Mouse (Mus musculus): Measurements from ENCODE around the gene Cd2bp2. TPM values are rescaled to one million over a fixed set of nuclear protein-coding genes. Genes with fewer than 3 reads are reported as not detected.

Gene Cd2bp2
- total RNA-seq, 2 experiments from 2014 or later: 70.5 to 75.5 TPM

- DNase-seq (ENCODE audit: low spot score in 2 of 2): no peak
Measured at GRCm38 (mm10) chr7:127142666-127143065, 53.2 kb downstream of the Cd2bp2 start.

- DNase-seq (ENCODE audit: low spot score in 2 of 2): no peak
Measured at GRCm38 (mm10) chr7:127142214-127142613, 53.6 kb downstream of the Cd2bp2 start.

Other genes starting within 250 kb of the Cd2bp2 start
- 10 to 100 TPM; 35.6 to 46.1 TPM for gene Asphd1, start 246.5 kb downstream of the Cd2bp2 start, total RNA-seq (2021)
- gene Sez6l2, start 245.5 kb downstream of the Cd2bp2 start, total RNA-seq (2021): 100 to 1,000 TPM; 273 to 305 TPM
- 100 to 1,000 TPM; 129 to 149 TPM for gene Cdipt, start 220.1 kb downstream of the Cd2bp2 start, total RNA-seq (2021)
- gene Cdiptos, start 220.0 kb downstream of the Cd2bp2 start, total RNA-seq (2021): under 1 TPM in 1 of 2 experiments, not detected in 1; 0.31 TPM
- gene Mvp, start 181.4 kb downstream of the Cd2bp2 start, total RNA-seq (2021): 1 to 10 TPM; 5.6 to 6.2 TPM
- gene Pagr1b, start 179.6 kb downstream of the Cd2bp2 start, total RNA-seq (2021): under 1 TPM in 1 of 2 experiments, not detected in 1; 0.62 TPM
- gene Pagr1a, start 178.7 kb downstream of the Cd2bp2 start, total RNA-seq (2021): 10 to 100 TPM; 24.9 to 34.2 TPM
- gene Gm42742, start 175.0 kb downstream of the Cd2bp2 start, total RNA-seq (2021): 10 to 100 TPM; 33.4 to 34.8 TPM
- 100 to 1,000 TPM; 146 to 184 TPM for gene Prrt2, start 174.8 kb downstream of the Cd2bp2 start, total RNA-seq (2021)
- gene Maz, start 169.0 kb downstream of the Cd2bp2 start, total RNA-seq (2021): 100 to 1,000 TPM; 283 to 292 TPM
- gene Kif22, start 153.6 kb downstream of the Cd2bp2 start, total RNA-seq (2021): 10 to 100 TPM; 12.6 to 16.5 TPM
- not detected for gene Zg16, start 108.7 kb downstream of the Cd2bp2 start, total RNA-seq (2021)
- 1 to 10 TPM; 1.3 to 1.4 TPM for gene AI467606, start 104.7 kb downstream of the Cd2bp2 start, total RNA-seq (2021)
- under 1 TPM; 0.20 to 0.57 TPM for gene Qprt, start 73.8 kb downstream of the Cd2bp2 start, total RNA-seq (2021)
- gene Spn, start 58.2 kb downstream of the Cd2bp2 start, total RNA-seq (2021): under 1 TPM; 0.33 to 0.55 TPM
- gene Tbc1d10b, start 12.4 kb upstream of the Cd2bp2 start, total RNA-seq (2021): 10 to 100 TPM; 84.6 to 95.4 TPM
- gene Mylpf, start 12.8 kb upstream of the Cd2bp2 start, total RNA-seq (2021): 1 to 10 TPM; 1.3 to 3.3 TPM
- gene Zfp553, start 37.0 kb upstream of the Cd2bp2 start, total RNA-seq (2021): 10 to 100 TPM; 19.3 to 19.6 TPM
- 1 to 10 TPM; 5.5 to 5.9 TPM for gene Sept1, start 37.1 kb upstream of the Cd2bp2 start, total RNA-seq (2021)
- 10 to 100 TPM; 56.7 to 67.0 TPM for gene Zfp771, start 48.2 kb upstream of the Cd2bp2 start, total RNA-seq (2021)
- 10 to 100 TPM; 36.0 to 37.1 TPM for gene Dctpp1, start 64.7 kb upstream of the Cd2bp2 start, total RNA-seq (2021)
- 10 to 100 TPM; 45.7 to 49.4 TPM for gene Sephs2, start 78.0 kb upstream of the Cd2bp2 start, total RNA-seq (2021)
- under 1 TPM; 0.51 to 0.89 TPM for gene Itgal, start 100.2 kb upstream of the Cd2bp2 start, total RNA-seq (2021)
- gene Zfp768, start 149.5 kb upstream of the Cd2bp2 start, total RNA-seq (2021): 10 to 100 TPM; 11.9 to 13.5 TPM
- gene Zfp747, start 180.0 kb upstream of the Cd2bp2 start, total RNA-seq (2021): 1 to 10 TPM; 7.3 to 7.5 TPM
- gene 9130019O22Rik, start 191.1 kb upstream of the Cd2bp2 start, total RNA-seq (2021): 1 to 10 TPM; 3.3 TPM
- 1 to 10 TPM; 5.4 to 6.4 TPM for gene E430018J23Rik, start 197.6 kb upstream of the Cd2bp2 start, total RNA-seq (2021)
- 1 to 10 TPM; 4.1 to 4.4 TPM for gene Zfp764, start 210.8 kb upstream of the Cd2bp2 start, total RNA-seq (2021)
- 10 to 100 TPM; 10.0 to 11.7 TPM for gene Zfp688, start 226.0 kb upstream of the Cd2bp2 start, total RNA-seq (2021)